Mouse (Mus musculus): ENCODE results near the gene Tmem200b. TPM values are rescaled to one million over a fixed set of nuclear protein-coding genes. Genes with fewer than 3 reads are reported as not detected.

Tmem200b gene
- polyA plus RNA-seq, 1 experiment from 2014 or later: 0.41 TPM

- Histone ChIP-seq H3K4me1 (ENCODE audit: control insufficient read depth, insufficient read depth, low read length) (no peaks in the 10 kb centered on the region), H3K27ac (ENCODE audit: low read length) (no peak overlapping the region), H3K36me3 (ENCODE audit: control insufficient read depth, insufficient read depth, low read length) (peaks cover 44% of the 10 kb centered on the region), H3K9me3 (replicated peaks; ENCODE audit: control insufficient read depth, low read length) (no peaks in the 10 kb centered on the region), H3K27me3 (ENCODE audit: control insufficient read depth, insufficient read depth, low read length) (no peaks in the 10 kb centered on the region), H3K9ac (ENCODE audit: low read length) (no peak overlapping the region), H3K4me3 (replicated peaks; ENCODE audit: low read length) (no peak overlapping the region), H3K4me2 (ENCODE audit: low read depth, low read length) (no peak overlapping the region)
- 90% methylated on average over 15 of the region's 15 CpGs for WGBS
- no peak for ATAC-seq (ENCODE audit: insufficient read depth, low FRiP score)
These were observed 20.5 kb upstream of the Tmem200b start for GRCm38 (mm10) chr4:131901090-131901489.

GRCm38 (mm10) chr4:131904478-131904877 lies 17.1 kb upstream of the Tmem200b start:
- Histone ChIP-seq H3K4me3 (replicated peaks; ENCODE audit: low read length) (no peak overlapping the region), H3K27me3 (ENCODE audit: control insufficient read depth, insufficient read depth, low read length) (no peaks in the 10 kb centered on the region), H3K27ac (ENCODE audit: low read length) (no peak overlapping the region), H3K4me2 (ENCODE audit: low read depth, low read length) (no peak overlapping the region), H3K36me3 (ENCODE audit: control insufficient read depth, insufficient read depth, low read length) (peaks cover 24% of the 10 kb centered on the region), H3K9ac (ENCODE audit: low read length) (no peak overlapping the region), H3K9me3 (replicated peaks; ENCODE audit: control insufficient read depth, low read length) (no peaks in the 10 kb centered on the region), H3K4me1 (ENCODE audit: control insufficient read depth, insufficient read depth, low read length) (no peaks in the 10 kb centered on the region)
- ATAC-seq (ENCODE audit: insufficient read depth, low FRiP score): no peak
- 60% methylated on average over 8 of the region's 8 CpGs for WGBS

DNA sequence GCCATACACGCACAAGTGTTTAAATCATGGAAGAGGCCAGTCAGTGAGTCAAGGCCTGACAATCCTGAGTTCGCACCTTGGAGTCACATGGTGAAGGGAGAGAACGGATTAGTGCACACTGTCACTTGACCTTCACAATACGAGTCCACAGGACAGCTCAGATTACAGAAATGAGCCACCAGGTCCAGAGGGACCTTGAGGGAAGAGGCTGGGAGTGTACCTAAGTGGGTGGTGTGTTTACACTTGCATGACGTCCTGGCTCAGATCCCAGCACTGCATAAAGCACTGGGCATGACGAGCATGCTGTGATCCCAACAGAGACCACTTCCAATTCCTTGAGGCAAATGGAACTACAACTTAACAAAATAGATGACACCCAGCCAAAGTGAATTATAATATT lies 15.1 kb upstream of the Tmem200b start:
- H3K4me3 ChIP-seq (replicated peaks; ENCODE audit: low read length): no peak overlapping the region
- H3K4me1 ChIP-seq (ENCODE audit: control insufficient read depth, insufficient read depth, low read length): peaks cover 12% of the 10 kb centered on the region
- 38% methylated on average over 6 of the region's 6 CpGs for WGBS
- no peak overlapping the region for H3K27ac ChIP-seq (ENCODE audit: low read length)
- peak; percentile 71; the same call in 1 of the 2 replicates for ATAC-seq (ENCODE audit: insufficient read depth, low FRiP score)
- H3K9ac ChIP-seq (ENCODE audit: low read length): no peak overlapping the region
- no peaks in the 10 kb centered on the region for H3K27me3 ChIP-seq (ENCODE audit: control insufficient read depth, insufficient read depth, low read length)
- no peaks in the 10 kb centered on the region for H3K9me3 ChIP-seq (replicated peaks; ENCODE audit: control insufficient read depth, low read length)
- H3K4me2 ChIP-seq (ENCODE audit: low read depth, low read length): no peak overlapping the region
- H3K36me3 ChIP-seq (ENCODE audit: control insufficient read depth, insufficient read depth, low read length): peaks cover 13% of the 10 kb centered on the region; the same call in 1 of the 2 replicates

- Histone ChIP-seq H3K27ac (ENCODE audit: low read length) (no peak overlapping the region), H3K9me3 (replicated peaks; ENCODE audit: control insufficient read depth, low read length) (no peaks in the 10 kb centered on the region), H3K4me3 (replicated peaks; ENCODE audit: low read length) (no peak overlapping the region), H3K36me3 (ENCODE audit: control insufficient read depth, insufficient read depth, low read length) (peaks cover 5% of the 10 kb centered on the region; the same call in 1 of the 2 replicates), H3K4me1 (ENCODE audit: control insufficient read depth, insufficient read depth, low read length) (peaks cover 12% of the 10 kb centered on the region), H3K4me2 (ENCODE audit: low read depth, low read length) (no peak overlapping the region), H3K27me3 (ENCODE audit: control insufficient read depth, insufficient read depth, low read length) (no peaks in the 10 kb centered on the region), H3K9ac (ENCODE audit: low read length) (no peak overlapping the region)
- no peak for ATAC-seq (ENCODE audit: insufficient read depth, low FRiP score)
- WGBS: 95% methylated on average over 3 of the region's 3 CpGs
These were observed 13.7 kb upstream of the Tmem200b start for GRCm38 (mm10) chr4:131907912-131908311.

DNA sequence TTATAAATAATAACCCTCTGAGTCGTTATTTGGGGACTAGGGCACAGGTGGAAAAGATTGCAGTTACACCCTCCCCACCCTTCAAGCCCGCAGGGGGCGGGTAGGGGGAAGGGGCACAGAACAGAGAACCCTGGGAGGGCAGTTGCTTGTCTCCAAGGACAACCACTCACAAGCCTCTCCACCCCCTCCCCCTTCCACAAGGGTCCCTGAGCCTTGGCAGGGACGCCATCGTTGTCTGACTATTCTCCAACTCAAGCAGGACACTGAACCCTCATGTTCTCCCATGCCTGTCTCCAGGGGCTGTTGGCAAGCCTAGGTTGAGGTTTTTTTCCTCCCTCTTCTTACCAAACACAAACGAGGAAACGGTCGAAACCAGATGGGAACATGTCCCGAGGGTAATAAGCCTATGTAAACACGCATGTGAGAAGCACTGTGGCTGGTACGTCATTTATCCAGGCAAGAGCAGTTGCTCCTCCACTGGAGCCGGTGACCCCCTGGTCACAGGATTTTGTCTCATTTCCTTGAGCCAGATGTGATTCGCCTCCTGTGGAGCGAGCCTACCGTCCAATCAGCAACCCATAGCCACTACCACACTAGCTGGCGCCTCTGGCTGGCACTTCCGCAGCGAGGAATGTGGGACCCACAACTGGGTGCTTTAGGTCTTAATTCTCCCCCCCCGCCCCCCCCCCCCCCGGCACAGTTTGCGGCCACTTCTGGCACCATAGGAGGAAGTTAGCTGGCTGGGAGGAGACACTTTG lies 11.2 kb upstream of the Tmem200b start:
- Histone ChIP-seq H3K9me3 (replicated peaks; ENCODE audit: control insufficient read depth, low read length) (no peaks in the 10 kb centered on the region), H3K27ac (ENCODE audit: low read length) (peak overlapping the region; percentile 48; the same call in 1 of the 2 replicates), H3K4me2 (ENCODE audit: low read depth, low read length) (peak overlapping the region; percentile 37), H3K4me3 (replicated peaks; ENCODE audit: low read length) (no peak overlapping the region; the same call in 1 of the 2 replicates), H3K4me1 (ENCODE audit: control insufficient read depth, insufficient read depth, low read length) (peaks cover 18% of the 10 kb centered on the region), H3K9ac (ENCODE audit: low read length) (peak overlapping the region; percentile 26; the same call in 1 of the 2 replicates), H3K27me3 (ENCODE audit: control insufficient read depth, insufficient read depth, low read length) (peaks cover 10% of the 10 kb centered on the region; the same call in 1 of the 2 replicates), H3K36me3 (ENCODE audit: control insufficient read depth, insufficient read depth, low read length) (no peaks in the 10 kb centered on the region)
- 8% methylated on average over 18 of the region's 21 CpGs for WGBS
- ATAC-seq (ENCODE audit: insufficient read depth, low FRiP score): peak; percentile 24; the same call in 1 of the 2 replicates

DNA sequence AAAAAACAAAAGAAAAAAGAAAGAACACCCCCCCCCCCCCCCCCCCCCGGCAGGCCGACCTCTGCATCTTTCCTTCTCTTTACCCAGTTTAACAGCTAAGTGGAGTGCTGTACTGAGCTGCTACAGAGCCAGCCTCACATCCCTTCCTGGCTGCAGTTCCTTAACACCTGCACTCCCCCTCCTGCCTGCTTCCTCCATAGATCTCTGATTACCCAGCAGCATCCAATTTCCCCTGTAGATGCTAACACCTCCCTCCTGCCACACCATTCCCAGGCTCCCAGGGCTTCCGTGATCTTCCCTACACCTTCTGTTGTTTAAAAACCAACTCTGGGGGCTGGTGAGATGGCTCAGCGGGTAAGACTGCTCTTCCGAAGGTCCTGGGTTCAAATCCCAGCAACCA lies 10.1 kb upstream of the Tmem200b start:
- Histone ChIP-seq H3K9ac (ENCODE audit: low read length) (no peak overlapping the region), H3K9me3 (replicated peaks; ENCODE audit: control insufficient read depth, low read length) (no peaks in the 10 kb centered on the region), H3K4me1 (ENCODE audit: control insufficient read depth, insufficient read depth, low read length) (peaks cover 21% of the 10 kb centered on the region), H3K27ac (ENCODE audit: low read length) (no peak overlapping the region), H3K4me3 (replicated peaks; ENCODE audit: low read length) (no peak overlapping the region), H3K4me2 (ENCODE audit: low read depth, low read length) (no peak overlapping the region), H3K36me3 (ENCODE audit: control insufficient read depth, insufficient read depth, low read length) (no peaks in the 10 kb centered on the region), H3K27me3 (ENCODE audit: control insufficient read depth, insufficient read depth, low read length) (peaks cover 20% of the 10 kb centered on the region; the same call in 1 of the 2 replicates)
- no peak for ATAC-seq (ENCODE audit: insufficient read depth, low FRiP score)
- 33% methylated on average over 5 of the region's 5 CpGs for WGBS

DNA sequence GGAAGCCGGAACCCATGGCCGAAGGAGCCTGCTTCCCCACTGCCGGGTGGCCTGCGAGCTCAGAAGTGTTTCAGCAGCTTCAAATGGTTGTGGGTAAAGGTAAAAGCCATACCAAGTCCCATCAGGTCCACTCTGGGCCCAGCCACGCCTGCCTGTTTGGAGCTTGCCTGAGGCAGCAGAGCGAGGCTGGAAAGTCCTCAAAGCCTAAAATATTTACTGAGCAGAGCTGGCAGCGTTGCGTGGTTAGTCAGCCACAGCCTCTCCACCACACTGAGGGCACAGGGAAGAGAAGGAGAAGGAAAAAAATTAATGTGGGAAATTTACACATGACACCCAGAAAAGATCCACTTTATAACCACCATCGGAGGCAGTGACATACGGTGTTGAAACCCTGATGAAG lies 8.0 kb upstream of the Tmem200b start:
- Histone ChIP-seq H3K36me3 (ENCODE audit: control insufficient read depth, insufficient read depth, low read length) (no peaks in the 10 kb centered on the region), H3K9me3 (replicated peaks; ENCODE audit: control insufficient read depth, low read length) (no peaks in the 10 kb centered on the region), H3K4me1 (ENCODE audit: control insufficient read depth, insufficient read depth, low read length) (peaks cover 22% of the 10 kb centered on the region), H3K4me2 (ENCODE audit: low read depth, low read length) (no peak overlapping the region), H3K4me3 (replicated peaks; ENCODE audit: low read length) (no peak overlapping the region), H3K27me3 (ENCODE audit: control insufficient read depth, insufficient read depth, low read length) (peaks cover 20% of the 10 kb centered on the region; the same call in 1 of the 2 replicates), H3K9ac (ENCODE audit: low read length) (no peak overlapping the region), H3K27ac (ENCODE audit: low read length) (no peak overlapping the region)
- no peak for ATAC-seq (ENCODE audit: insufficient read depth, low FRiP score)
- WGBS: 58% methylated on average over 10 of the region's 10 CpGs

- no peak overlapping the region for H3K9ac ChIP-seq (ENCODE audit: low read length)
- no peak for ATAC-seq (ENCODE audit: insufficient read depth, low FRiP score)
- H3K4me3 ChIP-seq (replicated peaks; ENCODE audit: low read length): no peak overlapping the region
- 22% methylated on average over 9 of the region's 9 CpGs for WGBS
- H3K27me3 ChIP-seq (ENCODE audit: control insufficient read depth, insufficient read depth, low read length): peaks cover 20% of the 10 kb centered on the region; the same call in 1 of the 2 replicates
- no peaks in the 10 kb centered on the region for H3K36me3 ChIP-seq (ENCODE audit: control insufficient read depth, insufficient read depth, low read length)
- H3K27ac ChIP-seq (ENCODE audit: low read length): no peak overlapping the region
- no peak overlapping the region for H3K4me2 ChIP-seq (ENCODE audit: low read depth, low read length)
- H3K9me3 ChIP-seq (replicated peaks; ENCODE audit: control insufficient read depth, low read length): no peaks in the 10 kb centered on the region
- peaks cover 28% of the 10 kb centered on the region for H3K4me1 ChIP-seq (ENCODE audit: control insufficient read depth, insufficient read depth, low read length)
These were observed 7.4 kb upstream of the Tmem200b start for GRCm38 (mm10) chr4:131914046-131914643.

DNA sequence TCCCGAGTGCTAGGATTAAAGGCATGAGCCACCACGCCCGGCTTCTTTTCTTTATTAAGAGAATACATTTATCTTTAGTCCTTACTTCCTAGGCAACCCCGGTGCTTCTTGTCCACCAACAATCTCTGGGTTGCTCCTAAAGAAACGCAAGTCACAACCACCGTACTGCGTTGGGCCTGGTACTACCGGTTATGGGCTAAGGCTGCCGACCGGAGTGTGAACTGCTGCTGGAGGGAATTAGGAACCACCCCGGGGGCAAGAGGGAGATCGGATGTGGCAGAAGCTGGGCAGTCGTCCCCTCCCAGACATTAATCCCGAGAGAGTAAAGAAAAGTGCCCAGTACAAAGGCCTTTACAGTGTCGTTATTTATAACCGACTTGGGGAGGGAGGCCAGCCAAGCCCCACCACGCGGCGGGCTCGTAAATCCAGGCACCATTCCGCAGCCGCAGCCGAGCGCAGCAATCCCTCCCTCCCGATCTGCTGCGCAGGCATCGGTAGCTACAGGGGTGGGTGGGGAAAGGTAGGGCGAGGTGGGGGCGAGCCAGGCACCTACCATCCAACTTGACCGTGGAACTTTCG lies 6.6 kb upstream of the Tmem200b start:
- no peak overlapping the region for H3K27ac ChIP-seq (ENCODE audit: low read length)
- peak overlapping the region; percentile 48 for H3K4me2 ChIP-seq (ENCODE audit: low read depth, low read length)
- no peaks in the 10 kb centered on the region for H3K9me3 ChIP-seq (replicated peaks; ENCODE audit: control insufficient read depth, low read length)
- peak overlapping the region; percentile 31 for H3K4me3 ChIP-seq (replicated peaks; ENCODE audit: low read length)
- ATAC-seq (ENCODE audit: insufficient read depth, low FRiP score): no peak
- H3K4me1 ChIP-seq (ENCODE audit: control insufficient read depth, insufficient read depth, low read length): peaks cover 32% of the 10 kb centered on the region
- WGBS: 5% methylated on average over 31 of the region's 31 CpGs
- H3K9ac ChIP-seq (ENCODE audit: low read length): peak overlapping the region; percentile 24; the same call in 1 of the 2 replicates
- H3K27me3 ChIP-seq (ENCODE audit: control insufficient read depth, insufficient read depth, low read length): peaks cover 20% of the 10 kb centered on the region; the same call in 1 of the 2 replicates
- H3K36me3 ChIP-seq (ENCODE audit: control insufficient read depth, insufficient read depth, low read length): no peaks in the 10 kb centered on the region

Data from stomach, embryonic 16.5 days (tissue).